Mouse (Mus musculus) lung, postnatal 0 days (tissue): ENCODE measurements at regions not wholly inside any gene's neighbourhood (a gene's known extent, or its start where the extent isn't known, plus 50 kb on each side); places are given as distances from the start of the nearest gene placed in this dataset.

ENCODE experiments used
- ATAC-seq: fragments of 200-750 bp; cut with Nextera tagmentation; 2 replicates; pipeline ENCODE4 v1.8.0; 2017; ENCODE audit warnings: moderate library complexity
- DNase-seq: peaks from one replicate; pipeline ENCODE4 v3.0.0-alpha.2; 2016; ENCODE audit warnings: low spot score
- H3K27ac ChIP-seq: fragments of 300-500 bp; sonication (generic); 2 replicates; pipeline ENCODE4 v1.5.1; 2014; ENCODE audit warnings: antibody characterized with exemption, mild to moderate bottlenecking, low read length, mixed read lengths
- H3K27me3 ChIP-seq: fragments of 300-500 bp; sonication (generic); replicated peaks from 2 replicates; pipeline ENCODE4 v1.6.1; 2014; ENCODE audit warnings: low read length, mixed read lengths; ENCODE audit not compliant: insufficient read depth
- H3K36me3 ChIP-seq: fragments of 300-500 bp; sonication (generic); 2 replicates; pipeline ENCODE4 v1.6.1; 2014; ENCODE audit warnings: low read length, mixed read lengths; ENCODE audit not compliant: insufficient read depth
- H3K4me1 ChIP-seq: fragments of 300-500 bp; sonication (generic); 2 replicates; pipeline ENCODE4 v1.6.1; 2014; ENCODE audit warnings: antibody characterized with exemption, low read depth, low read length, mixed read lengths; ENCODE audit not compliant: insufficient read depth
- H3K4me2 ChIP-seq: fragments of 300-500 bp; sonication (generic); replicated peaks from 2 replicates; pipeline ENCODE4 v1.6.1; 2014; ENCODE audit warnings: low read depth, mild to moderate bottlenecking, low read length, moderate library complexity, mixed read lengths
- H3K4me3 ChIP-seq: fragments of 300-500 bp; sonication (generic); 2 replicates; pipeline ENCODE4 v1.5.1; 2014; ENCODE audit warnings: low read depth, low read length
- H3K9ac ChIP-seq: fragments of 300-500 bp; sonication (generic); replicated peaks from 2 replicates; pipeline ENCODE4 v1.6.1; 2014; ENCODE audit warnings: low read depth, mild to moderate bottlenecking
- H3K9me3 ChIP-seq: fragments of 300-500 bp; sonication (generic); 2 replicates; pipeline ENCODE4 v1.6.1; 2016; ENCODE audit warnings: low read length, mixed read lengths
- CTCF ChIP-seq: IDR thresholded peaks from 2 replicates; pipeline ENCODE4 v1.5.1; 2016; ENCODE audit warnings: antibody characterized with exemption, mild to moderate bottlenecking
- EP300 ChIP-seq: IDR thresholded peaks from 2 replicates; pipeline ENCODE4 v1.6.1; 2016; ENCODE audit warnings: antibody characterized with exemption, mild to moderate bottlenecking, control low read depth
- whole genome bisulfite sequencing: fragments of 180-500 bp; shearing (Covaris S2); extraction: QIAGEN DNeasy Blood & Tissue Kit; methylation state at CpG from one replicate; pipeline ENCODE4 v1.1.7; 2014; 5-methylcytosine and 5-hydroxymethylcytosine counted together

DNA sequence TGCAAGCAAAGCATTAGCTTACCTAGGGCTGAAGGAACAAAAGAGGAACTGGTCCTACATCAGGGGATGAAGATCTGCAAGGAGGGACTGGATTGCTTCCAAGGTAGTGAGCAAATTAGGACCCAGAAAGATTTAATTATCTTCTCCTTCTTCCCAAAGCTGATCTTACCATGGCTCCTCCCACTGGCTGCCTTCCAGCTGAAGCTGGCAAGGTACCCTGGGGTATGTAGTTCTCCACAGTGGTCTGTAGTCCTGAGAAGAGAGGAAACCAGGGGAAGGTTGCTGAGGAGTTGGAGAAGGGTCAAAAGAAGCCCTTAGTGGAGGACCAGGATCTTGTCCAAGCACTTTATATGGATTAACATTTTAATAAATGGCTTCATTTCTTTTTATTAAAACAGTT lies 1764.8 kb upstream of the 5930422O12Rik start:
- TF ChIP-seq CTCF (no peak), EP300 (no peak)
- no peak overlapping the region for H3K9ac ChIP-seq
- H3K4me2 ChIP-seq = no peak overlapping the region
- no peak overlapping the region for H3K4me3 ChIP-seq
- no peaks in the 10 kb centered on the region for H3K36me3 ChIP-seq
- no peak overlapping the region for H3K27ac ChIP-seq
- no peaks in the 10 kb centered on the region for H3K27me3 ChIP-seq
- DNase-seq = no peak
- no peak for ATAC-seq
- no peaks in the 10 kb centered on the region for H3K4me1 ChIP-seq
- H3K9me3 ChIP-seq = no peaks in the 10 kb centered on the region

DNA sequence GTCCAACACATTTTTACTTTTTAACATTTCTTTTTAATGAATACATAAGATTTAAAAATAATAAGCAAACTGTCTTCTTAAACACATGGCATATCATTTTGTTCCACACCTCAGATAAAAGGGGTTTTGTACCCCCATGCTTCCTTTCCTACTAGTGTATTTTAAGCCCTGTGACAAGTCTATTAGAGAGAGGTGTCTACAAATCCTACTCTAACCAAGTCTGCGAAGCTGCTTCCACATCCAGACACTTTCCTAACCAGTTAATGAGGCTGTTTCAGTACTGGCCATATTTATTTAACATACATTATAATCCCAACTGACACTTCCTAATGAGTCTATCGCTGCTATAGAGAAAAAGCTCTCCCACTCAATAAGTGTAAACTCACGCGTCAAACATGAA lies 1763.0 kb upstream of the 5930422O12Rik start:
- Histone ChIP-seq H3K4me3 (no peak overlapping the region), H3K27ac (no peak overlapping the region), H3K4me1 (no peaks in the 10 kb centered on the region), H3K36me3 (no peaks in the 10 kb centered on the region), H3K4me2 (no peak overlapping the region), H3K9me3 (no peaks in the 10 kb centered on the region), H3K9ac (no peak overlapping the region), H3K27me3 (no peaks in the 10 kb centered on the region)
- TF ChIP-seq EP300 = no peak
- TF ChIP-seq CTCF = no peak
- no peak for ATAC-seq
- no peak for DNase-seq
- whole genome bisulfite sequencing = 76% methylated on average over 4 of the region's 4 CpGs

DNA sequence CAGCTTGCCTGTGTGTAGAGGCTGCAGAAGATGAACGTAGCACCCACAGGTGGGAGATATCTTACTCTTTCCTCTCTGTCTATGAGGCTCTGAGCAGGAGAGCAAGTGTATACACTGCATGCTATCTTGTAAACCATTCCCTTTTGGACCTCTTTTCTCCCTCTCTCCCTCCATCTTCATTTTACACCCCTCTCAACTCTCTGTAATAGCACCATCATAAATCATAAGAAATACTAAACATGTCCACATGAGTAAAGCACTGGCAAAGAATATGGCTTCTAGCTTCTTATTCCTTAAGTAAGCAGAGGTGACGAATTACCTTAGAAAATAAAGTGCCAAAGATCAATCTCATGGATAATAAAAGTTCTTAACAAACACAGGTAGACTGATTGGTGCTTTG lies 1724.3 kb upstream of the 5930422O12Rik start:
- no peak for ATAC-seq
- WGBS = 62% methylated on average over 2 of the region's 2 CpGs

DNA sequence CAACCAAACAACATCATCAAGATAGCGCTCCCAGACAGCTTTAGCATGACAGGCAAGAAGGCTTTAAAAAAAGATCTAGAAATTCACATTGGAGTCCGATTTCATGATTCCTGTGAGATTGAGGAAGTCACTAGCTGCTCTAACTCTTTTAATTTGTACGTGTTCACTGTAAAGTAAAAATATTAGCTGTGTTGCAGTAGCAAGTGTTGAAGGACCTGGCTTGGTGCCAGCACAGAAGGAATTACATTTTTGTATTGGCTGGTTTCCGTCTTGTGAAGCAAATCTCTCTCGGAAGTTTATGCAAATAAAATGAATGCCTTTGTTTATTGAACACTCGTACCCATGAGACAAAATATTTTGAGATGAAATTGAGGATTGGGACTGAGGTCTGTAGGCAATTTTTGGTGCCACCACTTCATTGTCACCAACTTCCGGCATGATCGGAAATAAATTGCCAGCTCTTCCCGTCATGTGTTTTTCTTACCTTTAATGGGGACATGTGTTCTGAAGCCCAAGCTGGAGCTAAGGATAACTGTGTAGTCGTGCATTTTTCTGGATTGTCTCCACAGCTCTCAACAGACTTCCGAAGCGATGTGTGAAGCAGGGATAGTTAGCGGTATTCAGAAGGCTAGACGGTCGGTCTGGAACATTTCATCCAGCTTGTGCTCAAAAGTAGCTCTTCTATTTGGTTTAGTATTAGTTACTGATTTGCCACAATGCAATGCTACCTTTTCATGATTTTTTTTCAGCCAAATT lies 1715.0 kb upstream of the 5930422O12Rik start:
- Histone ChIP-seq H3K36me3 (no peaks in the 10 kb centered on the region), H3K4me2 (no peak overlapping the region; the same call in 1 of the 2 replicates), H3K27me3 (no peaks in the 10 kb centered on the region), H3K27ac (no peak overlapping the region), H3K4me1 (no peaks in the 10 kb centered on the region), H3K4me3 (no peak overlapping the region), H3K9me3 (no peaks in the 10 kb centered on the region), H3K9ac (no peak overlapping the region)
- no peak for ATAC-seq
- 50% methylated on average over 15 of the region's 15 CpGs for WGBS
- no peak for TF ChIP-seq EP300
- TF ChIP-seq CTCF = no peak
- DNase-seq = peak; percentile 56

More for the DNA sequence above, 1724.3 kb upstream of the 5930422O12Rik start:
- Histone ChIP-seq H3K9me3 (no peaks in the 10 kb centered on the region), H3K4me2 (no peak overlapping the region), H3K27ac (no peak overlapping the region), H3K4me1 (no peaks in the 10 kb centered on the region), H3K36me3 (no peaks in the 10 kb centered on the region), H3K27me3 (no peaks in the 10 kb centered on the region), H3K4me3 (no peak overlapping the region), H3K9ac (no peak overlapping the region)
- DNase-seq = no peak
- TF ChIP-seq CTCF (no peak), EP300 (no peak)

DNA sequence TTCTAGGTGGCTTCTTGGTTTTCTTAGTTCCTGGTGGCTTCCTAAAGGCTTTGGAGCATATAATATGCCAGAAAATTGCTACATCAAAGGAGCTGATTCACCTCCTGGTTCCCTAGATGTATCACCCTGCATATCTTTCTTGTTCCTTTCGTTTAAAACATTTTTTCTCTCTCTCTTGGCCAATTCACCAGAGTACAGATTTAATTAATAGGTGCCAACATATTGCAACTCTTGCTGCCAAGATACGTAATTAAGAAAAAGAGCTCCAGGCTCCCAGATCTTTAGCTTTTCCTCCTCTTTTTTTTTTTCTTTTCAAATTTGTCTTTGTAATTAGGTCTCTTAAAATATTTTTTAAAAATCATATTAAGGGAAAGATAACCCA lies 1714.4 kb upstream of the 5930422O12Rik start:
- no peak overlapping the region for H3K27ac ChIP-seq
- H3K36me3 ChIP-seq = no peaks in the 10 kb centered on the region
- no peak overlapping the region for H3K9ac ChIP-seq
- no peak overlapping the region for H3K4me3 ChIP-seq
- ATAC-seq (no peak), DNase-seq (no peak)
- TF ChIP-seq CTCF (no peak), EP300 (no peak)
- no peaks in the 10 kb centered on the region for H3K4me1 ChIP-seq
- no peaks in the 10 kb centered on the region for H3K27me3 ChIP-seq
- H3K9me3 ChIP-seq = no peaks in the 10 kb centered on the region
- WGBS = 66% methylated on average over 2 of the region's 2 CpGs
- H3K4me2 ChIP-seq = no peak overlapping the region

DNA sequence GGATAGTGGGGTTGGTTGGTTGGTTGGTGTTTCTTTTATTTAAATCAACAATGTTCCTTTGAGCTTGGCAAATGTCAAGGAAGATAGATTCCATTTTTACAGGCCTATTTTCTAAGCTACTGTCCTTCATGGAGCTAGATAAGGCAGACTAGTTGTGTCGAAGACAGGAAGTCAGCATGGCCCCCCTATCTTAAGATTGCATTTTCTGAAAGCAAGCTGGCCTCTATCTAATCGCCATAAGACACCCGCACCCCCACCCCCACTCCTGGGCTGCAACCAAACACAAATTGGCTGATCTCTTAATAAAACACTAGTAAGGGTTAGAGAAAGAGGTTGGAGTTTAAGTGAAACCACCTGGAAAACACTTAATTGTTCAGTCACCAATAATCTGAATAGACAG lies 1708.5 kb upstream of the 5930422O12Rik start:
- Histone ChIP-seq H3K27me3 (no peaks in the 10 kb centered on the region), H3K4me1 (no peaks in the 10 kb centered on the region), H3K9ac (no peak overlapping the region), H3K36me3 (no peaks in the 10 kb centered on the region), H3K4me3 (no peak overlapping the region), H3K4me2 (no peak overlapping the region), H3K9me3 (no peaks in the 10 kb centered on the region), H3K27ac (no peak overlapping the region)
- DNase-seq (no peak), ATAC-seq (no peak)
- TF ChIP-seq EP300 (no peak), CTCF (no peak)
- 47% methylated on average over 3 of the region's 3 CpGs for WGBS

DNA sequence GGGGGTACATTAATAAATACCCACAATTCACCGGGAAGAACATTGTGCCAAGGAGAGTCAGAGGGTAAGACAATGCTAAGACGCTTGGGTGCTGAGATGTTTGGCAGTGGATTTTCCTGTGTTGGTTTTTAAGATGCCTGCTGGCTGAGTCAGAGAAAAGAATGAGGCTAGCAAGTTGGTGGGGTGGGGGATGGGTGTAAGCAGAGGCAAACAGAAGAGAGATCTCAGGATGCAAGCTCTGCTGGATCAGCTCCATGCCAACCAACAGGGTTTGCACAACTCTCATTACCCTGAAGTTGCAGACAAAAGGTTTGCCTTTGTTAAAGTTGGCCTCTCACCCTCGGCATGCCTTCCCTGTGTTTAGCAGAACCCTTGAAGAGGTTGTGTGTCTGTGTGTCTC lies 1707.9 kb upstream of the 5930422O12Rik start:
- Histone ChIP-seq H3K36me3 (no peaks in the 10 kb centered on the region), H3K4me3 (no peak overlapping the region), H3K27ac (no peak overlapping the region), H3K27me3 (no peaks in the 10 kb centered on the region), H3K9me3 (no peaks in the 10 kb centered on the region), H3K4me2 (no peak overlapping the region), H3K4me1 (no peaks in the 10 kb centered on the region), H3K9ac (no peak overlapping the region)
- 22% methylated on average over 3 of the region's 3 CpGs for WGBS
- TF ChIP-seq CTCF (no peak), EP300 (peak; percentile 52)
- ATAC-seq (peak; percentile 81), DNase-seq (peak; percentile 74)
